Mouse (Mus musculus): Measurements from ENCODE around the gene Cdv3.

DNA sequence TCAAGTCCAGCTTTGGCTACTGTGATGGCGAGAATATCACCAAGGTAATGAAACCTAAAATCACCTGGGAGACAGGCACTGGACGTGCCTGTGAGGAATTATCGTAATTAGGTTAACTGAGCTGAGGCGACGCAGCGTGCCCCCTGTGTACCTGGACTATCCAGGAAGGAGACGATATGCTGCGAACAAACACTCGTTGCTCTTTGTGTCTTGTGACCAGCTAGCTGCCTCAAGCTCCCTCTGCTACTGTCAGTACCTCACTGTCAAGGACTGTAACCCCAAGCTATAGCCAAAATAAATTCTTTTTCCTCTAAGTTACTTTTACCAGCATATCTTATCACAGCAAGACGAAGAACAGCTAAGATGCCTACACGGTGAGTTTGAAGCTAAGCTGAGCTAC lies 27.6 kb upstream of the Cdv3 start:
- TF ChIP-seq CHD2 (IDR thresholded peaks at IDR 0.05; ENCODE audit: low read depth, low read length): no peak
- no peak for TF ChIP-seq MAFK (IDR thresholded peaks at IDR 0.05; ENCODE audit: insufficient read depth, low read depth, low read length)
- no peak for TF ChIP-seq ZC3H11A (IDR thresholded peaks at IDR 0.05; ENCODE audit: borderline replicate concordance, low read depth, low read length)
